ENCODE assay signal across 21 mouse cellular contexts in genomic region chr1:107582900-107583299, GRCm38 (mm10). TPM values are rescaled to one million over a fixed set of nuclear protein-coding genes. Genes with fewer than 3 reads are reported as not detected.
DNase-seq lines count a peak whose midpoint lies in the region; ATAC-seq and TF ChIP-seq lines count a peak whose summit lies in the region.
"Had no signal": no experiment of that assay in that cellular context is flagged by ENCODE, and none has a peak within 500 bp of the region (broad histone marks: within the 10 kb centered on the region; RNA-seq: fewer than 3 reads in every experiment).

No protein-coding gene starts in this region.

- ATAC-seq in liver, postnatal 0 days, result no peak
- no peak for ATAC-seq in liver, embryonic 12.5 days
- ATAC-seq in common myeloid progenitor, adult 5-6 weeks (replicated peaks; ENCODE audit: low read depth, poor library complexity, severe bottlenecking), result peak; percentile 74
- peak; percentile 76 for ATAC-seq in monocyte, adult 5-6 weeks (replicated peaks; ENCODE audit: insufficient number of reproducible peaks, low FRiP score, low TSS enrichment, poor library complexity, severe bottlenecking)
- no peak for ATAC-seq in stomach, postnatal 0 days (ENCODE audit: low FRiP score, low TSS enrichment)
- no peak for ATAC-seq in intestine, postnatal 0 days
- ATAC-seq: forebrain, postnatal 0 days had no signal

- H3K4me2 ChIP-seq in liver, postnatal 0 days (ENCODE audit: low read depth, low read length), result no peak overlapping the region
- H3K4me2 ChIP-seq in liver, embryonic 12.5 days, result no peak overlapping the region
- no peak overlapping the region for H3K4me2 ChIP-seq in stomach, postnatal 0 days (replicated peaks; ENCODE audit: low read depth)
- no peak overlapping the region for H3K4me2 ChIP-seq in intestine, postnatal 0 days (replicated peaks; ENCODE audit: low read depth)
- H3K4me2 ChIP-seq: embryonic facial prominence, embryonic 12.5 days; kidney, embryonic 15.5 days; limb, embryonic 15.5 days; liver, embryonic 15.5 days; midbrain, embryonic 12.5 days had no signal

- TF ChIP-seq EP300 in liver, postnatal 0 days (IDR thresholded peaks at IDR 0.05; ENCODE audit: low read depth), result no peak
- no peak for TF ChIP-seq EP300 in stomach, postnatal 0 days (optimal IDR thresholded peaks at IDR 0.05)

- no peak for TF ChIP-seq CTCF in liver, postnatal 0 days (IDR thresholded peaks at IDR 0.05; ENCODE audit: low read depth)
- no peak for TF ChIP-seq CTCF in stomach, postnatal 0 days (IDR thresholded peaks at IDR 0.05; ENCODE audit: low read depth)
- TF ChIP-seq CTCF in intestine, postnatal 0 days (IDR thresholded peaks at IDR 0.05; ENCODE audit: low read depth), result no peak

- peak overlapping the region; percentile 53; the same call in 1 of the 2 replicates for H3K27ac ChIP-seq in liver, postnatal 0 days (ENCODE audit: low read depth)
- no peak overlapping the region for H3K27ac ChIP-seq in liver, embryonic 12.5 days
- H3K27ac ChIP-seq in stomach, postnatal 0 days (replicated peaks), result no peak overlapping the region
- no peak overlapping the region for H3K27ac ChIP-seq in intestine, postnatal 0 days (ENCODE audit: low read depth, low read length)
- H3K27ac ChIP-seq: embryonic facial prominence, embryonic 12.5 days; heart, embryonic 10.5 days; hindbrain, embryonic 10.5 days; kidney, embryonic 15.5 days; limb, embryonic 15.5 days; liver, embryonic 15.5 days; midbrain, embryonic 12.5 days had no signal

- no peaks in the 10 kb centered on the region for H3K27me3 ChIP-seq in liver, postnatal 0 days (ENCODE audit: insufficient read depth, low read length)
- H3K27me3 ChIP-seq in liver, embryonic 12.5 days (replicated peaks), result no peaks in the 10 kb centered on the region
- H3K27me3 ChIP-seq in stomach, postnatal 0 days (ENCODE audit: control insufficient read depth, insufficient read depth, low read length), result no peaks in the 10 kb centered on the region
- H3K27me3 ChIP-seq in intestine, postnatal 0 days (replicated peaks; ENCODE audit: control insufficient read depth, insufficient read depth, low read length), result no peaks in the 10 kb centered on the region
- H3K27me3 ChIP-seq: embryonic facial prominence, embryonic 12.5 days; kidney, embryonic 15.5 days; limb, embryonic 15.5 days; liver, embryonic 15.5 days; midbrain, embryonic 12.5 days had no signal

- H3K4me3 ChIP-seq in liver, postnatal 0 days (ENCODE audit: low read depth, low read length), result no peak overlapping the region
- H3K4me3 ChIP-seq in liver, embryonic 12.5 days, result no peak overlapping the region
- no peak overlapping the region for H3K4me3 ChIP-seq in stomach, postnatal 0 days (ENCODE audit: low read depth, low read length)
- H3K4me3 ChIP-seq in intestine, postnatal 0 days (ENCODE audit: low read depth, low read length), result no peak overlapping the region
- H3K4me3 ChIP-seq: embryonic facial prominence, embryonic 12.5 days; heart, embryonic 10.5 days; hindbrain, embryonic 10.5 days; kidney, embryonic 15.5 days; limb, embryonic 15.5 days; liver, embryonic 15.5 days; midbrain, embryonic 12.5 days had no signal

- no peaks in the 10 kb centered on the region for H3K4me1 ChIP-seq in liver, postnatal 0 days (ENCODE audit: insufficient read depth)
- H3K4me1 ChIP-seq in liver, embryonic 12.5 days, result no peaks in the 10 kb centered on the region
- no peaks in the 10 kb centered on the region for H3K4me1 ChIP-seq in stomach, postnatal 0 days (replicated peaks; ENCODE audit: control insufficient read depth, insufficient read depth)
- no peaks in the 10 kb centered on the region for H3K4me1 ChIP-seq in intestine, postnatal 0 days (replicated peaks; ENCODE audit: control insufficient read depth, insufficient read depth, low read length)
- H3K4me1 ChIP-seq: embryonic facial prominence, embryonic 12.5 days; heart, embryonic 10.5 days; hindbrain, embryonic 10.5 days; kidney, embryonic 15.5 days; limb, embryonic 15.5 days; liver, embryonic 15.5 days; midbrain, embryonic 12.5 days had no signal

- no peak overlapping the region for H3K9ac ChIP-seq in liver, postnatal 0 days (replicated peaks)
- H3K9ac ChIP-seq in liver, embryonic 12.5 days, result no peak overlapping the region
- H3K9ac ChIP-seq in stomach, postnatal 0 days (ENCODE audit: low read length), result no peak overlapping the region
- no peak overlapping the region for H3K9ac ChIP-seq in intestine, postnatal 0 days (ENCODE audit: low read depth, low read length)
- H3K9ac ChIP-seq: embryonic facial prominence, embryonic 12.5 days; forebrain, postnatal 0 days; kidney, embryonic 15.5 days; limb, embryonic 15.5 days; liver, embryonic 15.5 days; midbrain, embryonic 12.5 days had no signal

- H3K36me3 ChIP-seq in liver, postnatal 0 days (replicated peaks; ENCODE audit: insufficient read depth, low read length), result no peaks in the 10 kb centered on the region
- H3K36me3 ChIP-seq in liver, embryonic 12.5 days, result no peaks in the 10 kb centered on the region
- H3K36me3 ChIP-seq in stomach, postnatal 0 days (ENCODE audit: control insufficient read depth, insufficient read depth, low read length), result no peaks in the 10 kb centered on the region
- no peaks in the 10 kb centered on the region for H3K36me3 ChIP-seq in intestine, postnatal 0 days (ENCODE audit: control insufficient read depth, insufficient read depth)
- H3K36me3 ChIP-seq: embryonic facial prominence, embryonic 12.5 days; heart, embryonic 10.5 days; hindbrain, embryonic 10.5 days; kidney, embryonic 15.5 days; limb, embryonic 15.5 days; liver, embryonic 15.5 days; midbrain, embryonic 12.5 days had no signal

- DNase-seq in liver, postnatal 0 days, result no peak
- DNase-seq in stomach, postnatal 0 days (ENCODE audit: low spot score), result no peak
- no peak for DNase-seq in spleen, adult 12 weeks (ENCODE audit: low spot score)
- DNase-seq: adrenal gland, postnatal 14 days; cerebellum, postnatal 10 days; forebrain, postnatal 0 days; kidney, adult 11 months; kidney, postnatal 4 days; layer of hippocampus, adult 9-11 months; left cerebral cortex, postnatal 4 days had no signal

- H3K9me3 ChIP-seq in liver, postnatal 0 days (ENCODE audit: low read length), result no peaks in the 10 kb centered on the region
- no peaks in the 10 kb centered on the region for H3K9me3 ChIP-seq in liver, embryonic 12.5 days (replicated peaks)
- no peaks in the 10 kb centered on the region for H3K9me3 ChIP-seq in stomach, postnatal 0 days (ENCODE audit: control insufficient read depth, low read length)
- H3K9me3 ChIP-seq in intestine, postnatal 0 days (ENCODE audit: control insufficient read depth), result no peaks in the 10 kb centered on the region
- H3K9me3 ChIP-seq: embryonic facial prominence, embryonic 12.5 days; heart, embryonic 10.5 days; hindbrain, embryonic 10.5 days; kidney, embryonic 15.5 days; limb, embryonic 15.5 days; liver, embryonic 15.5 days; midbrain, embryonic 12.5 days had no signal

RNA-seq across cellular contexts. Expression of gene Serpinb8, which starts 6.9 kb away (rescaled TPM):
- polyA plus RNA-seq in liver, postnatal 0 days (2015; fragmentation: Nextera tagmentation; extraction: Ambion mirVana), result 0.12 and 0.19 TPM in 2 replicates
- polyA plus RNA-seq in liver, embryonic 12.5 days (2016; fragmentation: Nextera tagmentation; extraction: Ambion mirVana), result 0.29 and 0.35 TPM in 2 replicates
- total RNA-seq in common myeloid progenitor, adult 5-6 weeks (2017), result 0.19 and 0.55 TPM in 2 replicates
- total RNA-seq in monocyte, adult 5-6 weeks (2017), result 2.7 to 14.7 TPM (median 9.2 TPM) in 3 replicates
- 34.6 and 37.4 TPM in 2 replicates for polyA plus RNA-seq in stomach, postnatal 0 days (2015; fragmentation: Nextera tagmentation; extraction: Ambion mirVana)
- 0.90 and 1.5 TPM in 2 replicates for polyA plus RNA-seq in intestine, postnatal 0 days (2015; fragmentation: Nextera tagmentation; extraction: Ambion mirVana)

Comparison
In these comparisons a context has a peak if more than half of its experiments do, and no peak if none do; other contexts are left out.
1. ATAC-seq: peak in common myeloid progenitor, adult 5-6 weeks (single experiment) and monocyte, adult 5-6 weeks (single experiment); none in liver, postnatal 0 days (single experiment), liver, embryonic 12.5 days (single experiment), stomach, postnatal 0 days (single experiment) and intestine, postnatal 0 days (single experiment).
2. RNA of gene Serpinb8, which starts 6.9 kb away (polyA plus RNA-seq): 34.6 to 37.4 TPM in stomach, postnatal 0 days; 0.90 to 1.5 TPM in intestine, postnatal 0 days, 0.29 to 0.35 TPM in liver, embryonic 12.5 days and 0.12 to 0.19 TPM in liver, postnatal 0 days; every median in the first group is over 10 times any median in the second.